Mouse (Mus musculus) forebrain, embryonic 14.5 days (tissue): ENCODE measurements at regions not wholly inside any gene's neighbourhood (a gene's known extent, or its start where the extent isn't known, plus 50 kb on each side); places are given as distances from the start of the nearest gene placed in this dataset.
A peak's percentile ranks its signal among the peaks of the same experiment; 100 is the strongest.

Experiments used
- ATAC-seq: fragments of 200-750 bp; cut with Nextera tagmentation; 2 replicates; pipeline ENCODE4 v1.8.0; 2017; ENCODE audit warnings: mild to moderate bottlenecking, moderate library complexity
- DNase-seq: peaks from one replicate; pipeline ENCODE4 v3.0.0-alpha.2; 2015; ENCODE audit warnings: low spot score
- H3K27ac ChIP-seq: fragments of 300-500 bp; sonication (generic); 2 replicates; pipeline ENCODE4 v1.5.1; 2014; ENCODE audit warnings: low read depth, mild to moderate bottlenecking, control low read depth, low read length, moderate library complexity
- H3K27me3 ChIP-seq: fragments of 300-500 bp; sonication (generic); replicated peaks from 2 replicates; pipeline ENCODE4 v1.6.1; 2014; ENCODE audit warnings: low read length, control low read depth, mixed read lengths; ENCODE audit not compliant: control insufficient read depth, insufficient read depth
- H3K36me3 ChIP-seq: fragments of 300-500 bp; sonication (generic); 2 replicates; pipeline ENCODE4 v1.6.1; 2014; ENCODE audit warnings: low read length, control low read depth; ENCODE audit not compliant: control insufficient read depth, insufficient read depth
- H3K4me1 ChIP-seq: fragments of 300-500 bp; sonication (generic); 2 replicates; pipeline ENCODE4 v1.6.1; 2014; ENCODE audit warnings: antibody characterized with exemption, low read length, control low read depth; ENCODE audit not compliant: control insufficient read depth, insufficient read depth
- H3K4me2 ChIP-seq: fragments of 300-500 bp; sonication (generic); 2 replicates; pipeline ENCODE4 v1.6.1; 2014; ENCODE audit warnings: mild to moderate bottlenecking, control low read depth, low read length
- H3K4me3 ChIP-seq: fragments of 300-500 bp; sonication (generic); 2 replicates; pipeline ENCODE4 v1.5.1; 2014; ENCODE audit warnings: low read depth, low read length, control low read depth
- H3K9ac ChIP-seq: fragments of 300-500 bp; sonication (generic); 2 replicates; pipeline ENCODE4 v1.6.1; 2014; ENCODE audit warnings: mild to moderate bottlenecking, low read length, control low read depth, moderate library complexity
- H3K9me3 ChIP-seq: fragments of 300-500 bp; sonication (generic); replicated peaks from 2 replicates; pipeline ENCODE4 v1.6.1; 2016; ENCODE audit warnings: low read length, control low read depth, mixed read lengths; ENCODE audit not compliant: control insufficient read depth
- WGBS: fragments of 180-500 bp; shearing (Covaris S2); extraction: QIAGEN DNeasy Blood & Tissue Kit; methylation state at CpG from one replicate; pipeline ENCODE4 v1.1.7; 2014; 5-methylcytosine and 5-hydroxymethylcytosine counted together

- Histone ChIP-seq H3K4me2 (no peak overlapping the region), H3K4me3 (no peak overlapping the region), H3K27ac (no peak overlapping the region), H3K36me3 (no peaks in the 10 kb centered on the region), H3K9ac (no peak overlapping the region), H3K27me3 (no peaks in the 10 kb centered on the region), H3K9me3 (no peaks in the 10 kb centered on the region), H3K4me1 (0 out of 2 replicates have a peak, but pooled peaks cover 6% of the 10 kb centered on the region)
- DNase-seq (no peak), ATAC-seq (no peak)
- WGBS: 52% methylated on average over 3 of the region's 3 CpGs
Observed at GRCm38 (mm10) chr3:149449376-149449775, 459.0 kb upstream of the Adgrl2 start.

GRCm38 (mm10) chr3:149445991-149446564 lies 455.7 kb upstream of the Adgrl2 start:
- ATAC-seq (no peak), DNase-seq (no peak)
- Histone ChIP-seq H3K27ac (no peak overlapping the region), H3K4me1 (0 out of 2 replicates have a peak, but pooled peaks cover 6% of the 10 kb centered on the region), H3K4me2 (no peak overlapping the region), H3K4me3 (no peak overlapping the region), H3K27me3 (no peaks in the 10 kb centered on the region), H3K9me3 (no peaks in the 10 kb centered on the region), H3K36me3 (no peaks in the 10 kb centered on the region), H3K9ac (no peak overlapping the region)
- 81% methylated on average over 6 of the region's 6 CpGs for WGBS

GRCm38 (mm10) chr3:149444854-149445577 lies 454.7 kb upstream of the Adgrl2 start:
- H3K27ac ChIP-seq: no peak overlapping the region
- no peaks in the 10 kb centered on the region for H3K27me3 ChIP-seq
- DNase-seq: peak; percentile 89
- H3K36me3 ChIP-seq: no peaks in the 10 kb centered on the region
- 0 out of 2 replicates have a peak, but pooled peaks cover 6% of the 10 kb centered on the region for H3K4me1 ChIP-seq
- H3K9me3 ChIP-seq: no peaks in the 10 kb centered on the region
- H3K4me3 ChIP-seq: peak overlapping the region; percentile 32
- WGBS: 7% methylated on average over 15 of the region's 15 CpGs
- peak; percentile 91 for ATAC-seq
- peak overlapping the region; percentile 54 for H3K4me2 ChIP-seq
- H3K9ac ChIP-seq: peak overlapping the region; percentile 53

DNA sequence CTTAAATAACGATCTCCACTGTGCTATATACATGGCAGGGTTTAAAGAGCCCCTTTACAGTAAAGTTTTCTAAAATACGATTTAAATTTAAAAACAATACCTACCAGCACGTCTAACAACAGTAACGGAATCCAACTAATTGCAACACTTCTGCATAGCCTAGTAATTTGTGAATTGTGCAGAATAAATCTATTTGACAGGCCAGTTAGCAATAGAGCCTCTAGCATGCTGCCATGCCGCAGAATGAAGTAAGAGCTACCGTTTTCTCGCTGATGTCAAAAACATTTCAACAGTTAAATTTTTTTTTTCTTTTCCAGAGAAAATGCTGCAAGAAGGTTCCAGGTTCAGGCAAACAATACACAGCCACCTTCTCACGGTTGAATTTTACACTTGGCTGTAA lies 454.0 kb upstream of the Adgrl2 start:
- Histone ChIP-seq H3K4me1 (0 out of 2 replicates have a peak, but pooled peaks cover 6% of the 10 kb centered on the region), H3K4me3 (peak overlapping the region; percentile 32), H3K27me3 (no peaks in the 10 kb centered on the region), H3K36me3 (no peaks in the 10 kb centered on the region), H3K9me3 (no peaks in the 10 kb centered on the region), H3K4me2 (peak overlapping the region; percentile 54), H3K9ac (peak overlapping the region; percentile 53; the same call in 1 of the 2 replicates), H3K27ac (no peak overlapping the region)
- no peak for ATAC-seq
- 34% methylated on average over 8 of the region's 8 CpGs for WGBS
- DNase-seq: no peak

DNA sequence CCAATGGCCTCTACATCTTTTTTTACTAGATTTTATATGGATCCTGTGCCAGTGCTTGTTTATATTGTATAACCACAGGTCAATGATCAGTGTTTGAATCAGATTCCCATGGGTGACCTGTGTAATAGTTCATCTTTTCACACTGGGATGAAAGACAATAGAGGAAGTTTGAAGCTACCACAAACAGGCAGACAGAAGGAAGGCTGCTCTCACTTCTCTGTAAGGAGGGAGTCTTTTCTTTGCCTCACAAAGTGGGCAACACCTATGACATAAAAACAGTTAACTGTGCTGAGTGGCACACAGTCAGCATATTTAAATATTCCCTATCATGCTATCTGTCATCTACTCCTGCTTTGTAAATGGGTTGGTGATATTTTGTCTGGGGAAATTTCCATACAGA lies 450.9 kb upstream of the Adgrl2 start:
- DNase-seq: no peak
- H3K9me3 ChIP-seq: no peaks in the 10 kb centered on the region
- no peak overlapping the region for H3K9ac ChIP-seq
- no peaks in the 10 kb centered on the region for H3K27me3 ChIP-seq
- H3K4me2 ChIP-seq: no peak overlapping the region
- 0 out of 2 replicates have a peak, but pooled peaks cover 6% of the 10 kb centered on the region for H3K4me1 ChIP-seq
- no peaks in the 10 kb centered on the region for H3K36me3 ChIP-seq
- H3K4me3 ChIP-seq: no peak overlapping the region
- no peak overlapping the region for H3K27ac ChIP-seq
- ATAC-seq: no peak

GRCm38 (mm10) chr3:149437763-149438162 lies 447.4 kb upstream of the Adgrl2 start:
- Histone ChIP-seq H3K4me1 (no peaks in the 10 kb centered on the region), H3K27ac (no peak overlapping the region), H3K4me3 (no peak overlapping the region), H3K36me3 (no peaks in the 10 kb centered on the region), H3K4me2 (no peak overlapping the region), H3K9ac (no peak overlapping the region), H3K27me3 (no peaks in the 10 kb centered on the region), H3K9me3 (no peaks in the 10 kb centered on the region)
- DNase-seq: no peak
- WGBS: 88% methylated on average over 8 of the region's 8 CpGs
- 0 out of 2 replicates have a peak, but pooled peaks have one; percentile 12 for ATAC-seq

GRCm38 (mm10) chr3:149436944-149437343 lies 446.6 kb upstream of the Adgrl2 start:
- H3K4me1 ChIP-seq: no peaks in the 10 kb centered on the region
- H3K27me3 ChIP-seq: no peaks in the 10 kb centered on the region
- H3K9me3 ChIP-seq: no peaks in the 10 kb centered on the region
- H3K4me2 ChIP-seq: no peak overlapping the region
- WGBS: 89% methylated on average over 6 of the region's 6 CpGs
- H3K4me3 ChIP-seq: no peak overlapping the region
- no peak overlapping the region for H3K9ac ChIP-seq
- no peak overlapping the region for H3K27ac ChIP-seq
- DNase-seq: no peak
- H3K36me3 ChIP-seq: no peaks in the 10 kb centered on the region
- no peak for ATAC-seq

DNA sequence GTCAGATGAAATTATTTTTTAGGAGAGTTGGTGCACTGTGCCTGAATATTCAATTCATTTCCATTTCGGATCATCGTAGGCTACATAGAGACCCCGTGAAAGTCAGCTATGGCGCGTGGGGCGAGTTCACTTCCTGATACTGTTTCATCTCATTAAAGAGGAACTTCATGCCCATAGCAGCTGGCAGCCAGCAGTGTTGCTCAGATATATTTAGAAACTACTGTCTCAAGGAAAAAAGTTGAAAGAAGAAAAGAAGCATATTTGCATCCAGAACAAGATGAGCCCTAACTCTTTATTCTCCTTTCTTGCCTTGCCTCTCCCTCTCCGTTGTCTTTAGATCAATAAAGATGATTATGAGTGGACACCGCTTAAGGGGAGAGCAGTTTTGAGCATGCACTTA lies 446.1 kb upstream of the Adgrl2 start:
- no peak overlapping the region for H3K27ac ChIP-seq
- 88% methylated on average over 8 of the region's 8 CpGs for WGBS
- no peaks in the 10 kb centered on the region for H3K4me1 ChIP-seq
- H3K4me3 ChIP-seq: no peak overlapping the region
- no peak overlapping the region for H3K9ac ChIP-seq
- ATAC-seq: no peak
- no peaks in the 10 kb centered on the region for H3K9me3 ChIP-seq
- H3K4me2 ChIP-seq: no peak overlapping the region
- DNase-seq: no peak
- H3K36me3 ChIP-seq: no peaks in the 10 kb centered on the region
- H3K27me3 ChIP-seq: no peaks in the 10 kb centered on the region

DNA sequence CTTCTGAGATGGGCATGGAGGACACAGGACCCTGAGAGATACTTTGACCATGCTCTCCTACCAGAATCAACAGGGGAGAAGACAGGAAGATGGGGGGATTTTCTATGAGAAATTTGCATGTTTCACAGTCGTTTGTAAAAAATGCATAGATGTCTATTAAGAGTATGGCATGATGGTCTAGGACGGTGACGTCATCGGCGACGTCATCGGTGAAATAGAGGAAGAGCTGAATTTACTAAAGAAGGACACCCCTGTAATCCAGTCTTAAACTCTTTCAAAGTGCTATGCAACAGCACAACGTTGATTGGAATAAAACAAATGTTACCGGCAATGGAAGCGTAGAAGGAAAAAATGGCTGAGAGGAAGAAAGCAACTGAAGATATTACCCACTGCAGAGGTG lies 441.4 kb upstream of the Adgrl2 start:
- Histone ChIP-seq H3K36me3 (no peaks in the 10 kb centered on the region), H3K4me3 (no peak overlapping the region), H3K4me1 (no peaks in the 10 kb centered on the region), H3K9ac (no peak overlapping the region), H3K27me3 (no peaks in the 10 kb centered on the region), H3K27ac (no peak overlapping the region), H3K9me3 (no peaks in the 10 kb centered on the region), H3K4me2 (no peak overlapping the region)
- 97% methylated on average over 10 of the region's 10 CpGs for WGBS
- DNase-seq (no peak), ATAC-seq (no peak)
